Mouse (Mus musculus) cerebellum, adult 2 months (tissue): ENCODE results near the gene Spns3.

Source experiments
- CTCF ChIP-seq: fragments of 200-500 bp; IDR thresholded peaks from 2 replicates; pipeline ENCODE4 v1.5.1; 2011; ENCODE audit warnings: low read depth, mild to moderate bottlenecking, control low read depth, low read length, moderate library complexity, borderline replicate concordance; ENCODE audit not compliant: insufficient read depth
- POLR2A ChIP-seq: fragments of 200-500 bp; IDR thresholded peaks from 2 replicates; pipeline ENCODE4 v1.6.1; 2011; ENCODE audit warnings: low read length, control low read depth, borderline replicate concordance; ENCODE audit not compliant: insufficient read depth

- TF ChIP-seq CTCF (no peak), POLR2A (no peak)
Measured at GRCm38 (mm10) chr11:72455694-72456093, 94.6 kb downstream of the Spns3 start.
